Mouse (Mus musculus) heart, embryonic 13.5 days (tissue): ENCODE data around the gene Astn2. TPM values are rescaled to one million over a fixed set of nuclear protein-coding genes. Genes with fewer than 3 reads are reported as not detected.
A peak's percentile ranks its signal among the peaks of the same experiment; 100 is the strongest.

Experiments
- ATAC-seq: fragments of 200-750 bp; cut with Nextera tagmentation; 2 replicates; pipeline ENCODE4 v1.8.0; 2017; ENCODE audit warnings: moderate TSS enrichment; ENCODE audit not compliant: insufficient number of reproducible peaks, low FRiP score, low TSS enrichment; ENCODE audit errors: extremely low read depth
- H3K27ac ChIP-seq: fragments of 300-500 bp; sonication (generic); replicated peaks from 2 replicates; pipeline ENCODE4 v1.5.1; 2015; ENCODE audit warnings: moderate library complexity, mild to moderate bottlenecking, inconsistent platforms
- H3K27me3 ChIP-seq: fragments of 300-500 bp; sonication (generic); replicated peaks from 2 replicates; pipeline ENCODE4 v1.6.1; 2015; ENCODE audit warnings: mild to moderate bottlenecking, inconsistent platforms
- H3K36me3 ChIP-seq: fragments of 300-500 bp; sonication (generic); 2 replicates; pipeline ENCODE4 v1.6.1; 2015; ENCODE audit warnings: mild to moderate bottlenecking, inconsistent platforms
- H3K4me1 ChIP-seq: fragments of 300-500 bp; sonication (generic); 2 replicates; pipeline ENCODE4 v1.6.1; 2015; ENCODE audit warnings: inconsistent platforms
- H3K4me2 ChIP-seq: fragments of 300-500 bp; sonication (generic); 2 replicates; pipeline ENCODE4 v1.6.1; 2015; ENCODE audit warnings: inconsistent platforms, mild to moderate bottlenecking, moderate library complexity
- H3K4me3 ChIP-seq: fragments of 300-500 bp; sonication (generic); 2 replicates; pipeline ENCODE4 v1.5.1; 2015; ENCODE audit warnings: moderate library complexity, mild to moderate bottlenecking, inconsistent platforms
- H3K9ac ChIP-seq: fragments of 300-500 bp; sonication (generic); 2 replicates; pipeline ENCODE4 v1.6.1; 2015; ENCODE audit warnings: inconsistent platforms, mild to moderate bottlenecking, moderate library complexity
- H3K9me3 ChIP-seq: fragments of 300-500 bp; sonication (generic); 2 replicates; pipeline ENCODE4 v1.6.1; 2016; ENCODE audit warnings: inconsistent platforms
- WGBS: fragments of 180-500 bp; shearing (Covaris S2); methylation state at CpG from one replicate; pipeline ENCODE4 v1.1.7; 2015; ENCODE audit warnings: mixed read lengths; 5-methylcytosine and 5-hydroxymethylcytosine counted together
- polyA plus RNA-seq: library from polyadenylated mRNA; unstranded; fragments of >200 nt; fragmentation: Nextera tagmentation; extraction: Ambion mirVana; gene quantifications from 2 replicates; pipeline ENCODE4 v1.2.1, GENCODE M21; 2015

The Astn2 gene
- polyA plus RNA-seq, 1 experiment from 2014 or later, result 0.24 TPM

GRCm38 (mm10) chr4:65654723-65655122, 749.7 kb downstream of the Astn2 start:
- no peak for ATAC-seq
- 0% methylated on average over 2 of the region's 2 CpGs for WGBS

GRCm38 (mm10) chr4:65642611-65643010, 761.8 kb downstream of the Astn2 start:
- Histone ChIP-seq H3K9ac (no peak overlapping the region), H3K27ac (no peak overlapping the region), H3K4me2 (no peak overlapping the region), H3K4me3 (no peak overlapping the region), H3K27me3 (no peaks in the 10 kb centered on the region), H3K36me3 (no peaks in the 10 kb centered on the region), H3K9me3 (peaks cover 10% of the 10 kb centered on the region; the same call in 1 of the 2 replicates), H3K4me1 (no peaks in the 10 kb centered on the region)
- 76% methylated on average over 5 of the region's 5 CpGs for WGBS
- no peak for ATAC-seq

More at GRCm38 (mm10) chr4:65654723-65655122, 749.7 kb downstream of the Astn2 start:
- peaks cover 14% of the 10 kb centered on the region for H3K4me1 ChIP-seq
- no peaks in the 10 kb centered on the region for H3K27me3 ChIP-seq
- no peak overlapping the region for H3K27ac ChIP-seq
- H3K9ac ChIP-seq, result no peak overlapping the region
- H3K36me3 ChIP-seq, result no peaks in the 10 kb centered on the region
- no peaks in the 10 kb centered on the region for H3K9me3 ChIP-seq
- H3K4me3 ChIP-seq, result no peak overlapping the region
- H3K4me2 ChIP-seq, result no peak overlapping the region

- Histone ChIP-seq H3K4me3 (no peak overlapping the region), H3K9ac (no peak overlapping the region), H3K9me3 (peaks cover 10% of the 10 kb centered on the region; the same call in 1 of the 2 replicates), H3K4me1 (no peaks in the 10 kb centered on the region), H3K27me3 (no peaks in the 10 kb centered on the region), H3K4me2 (no peak overlapping the region), H3K27ac (no peak overlapping the region), H3K36me3 (no peaks in the 10 kb centered on the region)
- no peak for ATAC-seq
- WGBS, result 56% methylated on average over 3 of the region's 3 CpGs
Measured at GRCm38 (mm10) chr4:65638231-65638630, 766.2 kb downstream of the Astn2 start.

GRCm38 (mm10) chr4:65620125-65620524, 784.3 kb downstream of the Astn2 start:
- no peaks in the 10 kb centered on the region for H3K9me3 ChIP-seq
- no peak for ATAC-seq
- H3K9ac ChIP-seq, result no peak overlapping the region
- H3K36me3 ChIP-seq, result peaks cover 58% of the 10 kb centered on the region
- no peak overlapping the region for H3K27ac ChIP-seq
- no peaks in the 10 kb centered on the region for H3K27me3 ChIP-seq
- H3K4me3 ChIP-seq, result no peak overlapping the region
- 71% methylated on average over 3 of the region's 3 CpGs for WGBS
- peaks cover 7% of the 10 kb centered on the region; the same call in 1 of the 2 replicates for H3K4me1 ChIP-seq
- no peak overlapping the region for H3K4me2 ChIP-seq

- ATAC-seq, result no peak
- H3K9ac ChIP-seq, result no peak overlapping the region
- no peak overlapping the region for H3K4me3 ChIP-seq
- H3K9me3 ChIP-seq, result no peaks in the 10 kb centered on the region
- peaks cover 37% of the 10 kb centered on the region for H3K4me1 ChIP-seq
- 93% methylated on average over 14 of the region's 14 CpGs for WGBS
- H3K27ac ChIP-seq, result no peak overlapping the region
- H3K36me3 ChIP-seq, result peaks cover 62% of the 10 kb centered on the region
- no peak overlapping the region for H3K4me2 ChIP-seq
- H3K27me3 ChIP-seq, result no peaks in the 10 kb centered on the region
Measured at GRCm38 (mm10) chr4:65613135-65613534, 791.3 kb downstream of the Astn2 start.

GRCm38 (mm10) chr4:65610896-65611295, 793.5 kb downstream of the Astn2 start:
- ATAC-seq, result no peak
- Histone ChIP-seq H3K4me1 (peaks cover 52% of the 10 kb centered on the region), H3K4me3 (no peak overlapping the region), H3K36me3 (peaks cover 41% of the 10 kb centered on the region), H3K9ac (no peak overlapping the region), H3K4me2 (no peak overlapping the region), H3K27me3 (no peaks in the 10 kb centered on the region), H3K9me3 (no peaks in the 10 kb centered on the region), H3K27ac (no peak overlapping the region)
- 88% methylated on average over 6 of the region's 6 CpGs for WGBS

- Histone ChIP-seq H3K27ac (no peak overlapping the region), H3K4me2 (no peak overlapping the region), H3K9ac (no peak overlapping the region), H3K4me1 (peaks cover 57% of the 10 kb centered on the region), H3K27me3 (no peaks in the 10 kb centered on the region), H3K4me3 (no peak overlapping the region), H3K36me3 (peaks cover 35% of the 10 kb centered on the region), H3K9me3 (no peaks in the 10 kb centered on the region)
- ATAC-seq, result no peak
- WGBS, result 72% methylated on average over 5 of the region's 5 CpGs
Measured at GRCm38 (mm10) chr4:65610329-65610728, 794.1 kb downstream of the Astn2 start.

- ATAC-seq, result no peak
- H3K4me1 ChIP-seq, result peaks cover 61% of the 10 kb centered on the region
- no peak overlapping the region for H3K4me3 ChIP-seq
- H3K36me3 ChIP-seq, result peaks cover 13% of the 10 kb centered on the region
- WGBS, result 75% methylated on average over 4 of the region's 4 CpGs
- H3K4me2 ChIP-seq, result no peak overlapping the region
- no peak overlapping the region for H3K9ac ChIP-seq
- H3K27ac ChIP-seq, result no peak overlapping the region
- no peaks in the 10 kb centered on the region for H3K9me3 ChIP-seq
- H3K27me3 ChIP-seq, result no peaks in the 10 kb centered on the region
Measured at GRCm38 (mm10) chr4:65608112-65608511, 796.3 kb downstream of the Astn2 start.

GRCm38 (mm10) chr4:65607184-65607631, 797.2 kb downstream of the Astn2 start:
- H3K9ac ChIP-seq, result peak overlapping the region; percentile 62
- no peaks in the 10 kb centered on the region for H3K27me3 ChIP-seq

GRCm38 (mm10) chr4:65605151-65605702, 799.2 kb downstream of the Astn2 start:
- Histone ChIP-seq H3K4me2 (peak overlapping the region; percentile 82), H3K36me3 (no peaks in the 10 kb centered on the region), H3K27ac (peak overlapping the region; percentile 2; the same call in 1 of the 2 replicates), H3K9me3 (no peaks in the 10 kb centered on the region), H3K9ac (peak overlapping the region; percentile 91), H3K4me3 (peak overlapping the region; percentile 70), H3K4me1 (peaks cover 46% of the 10 kb centered on the region), H3K27me3 (no peaks in the 10 kb centered on the region)
- ATAC-seq, result peak; percentile 31; the same call in 1 of the 2 replicates
- WGBS, result 1% methylated on average over 21 of the region's 21 CpGs

More at GRCm38 (mm10) chr4:65607184-65607631, 797.2 kb downstream of the Astn2 start:
- Histone ChIP-seq H3K9me3 (no peaks in the 10 kb centered on the region), H3K4me2 (peak overlapping the region; percentile 82), H3K36me3 (peaks cover 5% of the 10 kb centered on the region; the same call in 1 of the 2 replicates), H3K27ac (peak overlapping the region; percentile 72), H3K4me1 (peaks cover 61% of the 10 kb centered on the region), H3K4me3 (peak overlapping the region; percentile 36)
- 22% methylated on average over 10 of the region's 10 CpGs for WGBS
- ATAC-seq, result no peak

GRCm38 (mm10) chr4:65604504-65605150, 799.8 kb downstream of the Astn2 start, which contains the start of gene Trim32:
Gene Trim32 (plus strand): TSS chr4:65604986.
- Histone ChIP-seq H3K9me3 (no peaks in the 10 kb centered on the region), H3K4me3 (peak within 1 kb of the TSS; percentile 70), H3K27ac (peak within 1 kb of the TSS; percentile 48), H3K4me2 (peak within 1 kb of the TSS; percentile 82), H3K27me3 (no peaks in the 10 kb centered on the region), H3K36me3 (no peaks in the 10 kb centered on the region), H3K9ac (peak within 1 kb of the TSS; percentile 91), H3K4me1 (peaks cover 40% of the 10 kb centered on the region)
- peak; percentile 86 for ATAC-seq
- 3% methylated on average over 33 of the region's 33 CpGs for WGBS
